Mouse (Mus musculus): ENCODE results near the gene Lyzl4.

GRCm38 (mm10) chr9:121659791-121660190 is 17.9 kb upstream of the Lyzl4 start:
- no peak for TF ChIP-seq CTCF (IDR thresholded peaks at IDR 0.05; ENCODE audit: borderline replicate concordance, insufficient read depth, low read depth, low read length)
- TF ChIP-seq POLR2A (IDR thresholded peaks at IDR 0.05; ENCODE audit: borderline replicate concordance, insufficient read depth, low read length): no peak

Measured in cerebellum, adult 2 months (tissue).